Mouse (Mus musculus) E14TG2a.4 (cell line): Measurements from ENCODE around the gene Gli1.
"Not testable (repeated sequence)": the region's sequence is repeated elsewhere in the genome, so short reads cannot be mapped to it uniquely, and the experiment has no call there.

Source experiments
- H3K27me3 ChIP-seq: 2 replicates; pipeline ENCODE4 v1.6.1; 2014; ENCODE audit warnings: low read length, control low read depth; ENCODE audit not compliant: insufficient read depth
- H3K36me3 ChIP-seq: 2 replicates; pipeline ENCODE4 v1.6.1; 2014; ENCODE audit warnings: low read length, control low read depth; ENCODE audit not compliant: insufficient read depth
- H3K4me1 ChIP-seq: replicated peaks from 2 replicates; pipeline ENCODE4 v1.6.1; 2014; ENCODE audit warnings: low read depth, low read length, control low read depth
- H3K4me3 ChIP-seq: replicated peaks from 2 replicates; pipeline ENCODE4 v1.5.1; 2014; ENCODE audit warnings: mild to moderate bottlenecking, low read length
- H3K9me3 ChIP-seq: 2 replicates; pipeline ENCODE4 v1.6.1; 2014; ENCODE audit warnings: low read length, control low read depth
- CTCF ChIP-seq: conservative IDR thresholded peaks from 2 replicates; pipeline ENCODE4 v1.5.1; 2014; ENCODE audit warnings: low read length
- NANOG ChIP-seq: IDR thresholded peaks from 2 replicates; pipeline ENCODE4 v1.6.1; 2014; ENCODE audit warnings: borderline replicate concordance, low read length, mixed read lengths
- POU5F1 ChIP-seq: IDR thresholded peaks from 2 replicates; pipeline ENCODE4 v1.6.1; 2014; ENCODE audit warnings: low read length, borderline replicate concordance

Gli1 gene

DNA sequence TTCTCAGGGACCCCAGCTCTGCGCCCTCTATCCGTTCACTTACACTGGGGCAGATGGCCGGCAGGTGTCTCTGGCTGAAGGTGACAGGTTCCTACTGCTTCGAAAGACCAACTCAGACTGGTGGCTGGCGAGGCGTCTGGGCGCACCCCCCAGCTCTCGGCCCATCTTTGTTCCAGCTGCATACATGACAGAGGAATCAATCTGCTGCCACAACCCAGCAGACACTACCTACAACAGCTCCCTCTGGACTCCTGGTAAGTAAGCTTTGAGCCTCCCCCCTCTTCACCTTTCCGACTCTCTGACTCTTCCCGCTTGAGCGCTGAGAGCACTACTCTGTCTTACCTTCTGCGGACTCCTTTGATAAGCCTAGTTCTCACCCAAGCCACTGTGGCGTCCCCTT, 19.6 kb downstream of the Gli1 start:
- TF ChIP-seq POU5F1 (no peak), NANOG (no peak), CTCF (no peak)
- H3K4me1 ChIP-seq: peaks cover 58% of the 10 kb centered on the region

DNA sequence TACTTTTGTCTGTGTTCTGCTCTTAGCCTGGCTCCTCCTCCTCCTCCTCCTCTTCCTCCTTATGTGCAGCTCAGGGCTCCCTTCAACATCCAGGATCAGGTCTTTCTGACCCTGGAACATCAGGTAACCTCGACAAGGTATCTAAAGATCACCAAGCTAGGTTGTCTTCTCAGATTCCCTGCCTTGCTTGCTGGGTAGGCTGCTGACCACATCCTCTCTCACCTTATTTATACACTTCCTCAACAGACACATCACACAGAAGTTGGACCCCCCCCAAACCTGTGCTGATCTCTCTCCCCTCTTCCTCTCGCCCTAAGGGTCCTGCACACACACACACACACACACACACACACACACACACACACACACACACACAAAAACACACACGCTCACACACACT, 20.2 kb downstream of the Gli1 start, which contains the start of gene Arhgap9:
Gene Arhgap9 (plus strand): TSS at position 344 of the 400 bp plus-strand sequence.
- H3K27me3 ChIP-seq: peaks cover 48% of the 10 kb centered on the region
- peak within 1 kb of the TSS; percentile 49 for H3K4me3 ChIP-seq
- no peaks in the 10 kb centered on the region for H3K36me3 ChIP-seq
- H3K4me1 ChIP-seq: peaks cover 53% of the 10 kb centered on the region
- H3K9me3 ChIP-seq: no peaks in the 10 kb centered on the region
- TF ChIP-seq POU5F1 (no peak), NANOG (no peak), CTCF (no peak)

More for the DNA sequence above, 19.6 kb downstream of the Gli1 start:
- peak overlapping the region; percentile 49 for H3K4me3 ChIP-seq
- H3K36me3 ChIP-seq: no peaks in the 10 kb centered on the region
- H3K27me3 ChIP-seq: peaks cover 54% of the 10 kb centered on the region
- no peaks in the 10 kb centered on the region for H3K9me3 ChIP-seq

DNA sequence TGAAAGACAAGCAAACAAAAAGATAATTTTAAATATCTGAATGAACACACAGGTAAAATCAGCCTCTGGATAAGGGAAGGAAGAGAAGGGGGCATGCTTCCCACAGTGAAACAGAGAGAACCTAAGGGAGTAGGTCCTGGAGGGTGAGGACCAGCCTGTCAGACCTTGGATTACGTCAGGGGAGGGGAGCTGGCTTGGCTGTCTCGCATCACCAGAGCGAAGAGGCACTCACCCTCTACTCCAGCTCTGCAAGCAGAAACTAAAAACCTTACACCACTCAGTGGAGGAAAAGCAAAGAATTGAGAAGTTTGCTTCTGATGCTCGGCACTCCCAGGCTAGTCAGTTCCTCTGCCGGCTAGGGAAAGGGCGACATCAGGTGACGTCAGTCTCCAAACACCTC, 21.8 kb downstream of the Gli1 start:
- no peak overlapping the region for H3K4me3 ChIP-seq
- TF ChIP-seq CTCF (no peak), POU5F1 (no peak), NANOG (no peak)
- H3K27me3 ChIP-seq: peaks cover 31% of the 10 kb centered on the region
- H3K9me3 ChIP-seq: no peaks in the 10 kb centered on the region
- peaks cover 38% of the 10 kb centered on the region for H3K4me1 ChIP-seq
- H3K36me3 ChIP-seq: no peaks in the 10 kb centered on the region

DNA sequence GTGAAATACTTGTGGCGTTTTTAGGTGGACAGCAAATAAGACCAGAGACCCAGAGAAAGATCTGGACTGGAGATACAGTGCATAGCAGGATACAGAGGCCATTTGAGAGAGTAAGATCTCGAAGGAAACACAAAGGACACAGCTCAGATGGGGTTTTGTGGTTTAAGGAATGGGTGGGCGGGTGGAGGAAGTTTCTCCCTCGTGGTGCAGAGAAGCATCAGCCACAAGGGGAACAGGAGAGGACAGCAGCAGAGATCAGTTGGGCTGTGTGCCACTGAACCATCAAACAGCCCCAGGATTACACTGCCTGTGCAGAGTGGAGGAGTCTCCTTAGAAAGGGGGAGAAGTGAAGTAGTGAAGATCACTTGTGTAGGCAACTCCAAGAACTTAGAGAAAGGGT, 23.8 kb downstream of the Gli1 start:
- Histone ChIP-seq H3K4me1 (peaks cover 26% of the 10 kb centered on the region), H3K9me3 (no peaks in the 10 kb centered on the region), H3K27me3 (peaks cover 21% of the 10 kb centered on the region), H3K4me3 (no peak overlapping the region), H3K36me3 (no peaks in the 10 kb centered on the region)
- no peak for TF ChIP-seq NANOG

DNA sequence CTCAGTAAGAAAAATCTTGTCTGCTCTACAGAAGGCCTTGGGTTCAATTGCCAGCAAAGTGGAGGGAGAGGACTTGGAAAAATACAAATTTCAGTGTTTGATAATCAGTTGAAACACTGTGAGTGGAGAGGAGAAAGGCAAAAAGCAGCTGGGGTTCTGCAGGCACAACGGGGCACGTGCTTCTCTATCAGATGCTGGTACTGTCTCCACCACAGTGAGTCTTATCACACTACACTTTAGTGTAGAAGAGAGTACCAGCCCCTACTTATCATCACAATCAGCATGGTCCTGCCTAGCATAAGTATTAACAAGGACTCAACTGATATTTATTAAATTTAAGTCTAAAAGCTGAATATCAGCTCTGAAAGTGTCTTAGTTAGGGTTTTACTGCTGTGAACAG, 24.5 kb downstream of the Gli1 start:
- TF ChIP-seq NANOG: no peak
- no peak for TF ChIP-seq CTCF
- TF ChIP-seq POU5F1: no peak
- no peaks in the 10 kb centered on the region for H3K36me3 ChIP-seq
- H3K9me3 ChIP-seq: no peaks in the 10 kb centered on the region
- no peak overlapping the region for H3K4me3 ChIP-seq
- H3K4me1 ChIP-seq: peaks cover 24% of the 10 kb centered on the region
- H3K27me3 ChIP-seq: peaks cover 14% of the 10 kb centered on the region

DNA sequence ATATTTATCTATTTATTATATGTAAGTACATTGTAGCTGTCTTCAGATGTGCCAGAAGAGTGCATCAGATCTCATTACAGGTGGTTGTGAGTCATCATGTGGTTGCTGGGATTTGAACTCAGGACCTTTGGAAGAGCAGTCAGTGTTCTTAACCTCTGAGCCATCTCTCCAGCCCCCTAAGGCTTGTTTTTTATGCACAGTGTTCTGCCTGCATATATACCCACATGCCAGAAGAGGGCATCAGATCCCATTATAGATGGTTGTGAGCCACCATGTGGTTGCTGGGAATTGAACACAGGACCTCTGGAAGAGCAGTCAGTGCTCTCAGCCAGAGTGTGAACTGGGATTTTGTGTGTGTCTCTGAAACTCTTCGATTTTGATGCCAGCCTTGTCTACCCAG, 26.8 kb downstream of the Gli1 start:
- 0 out of 2 replicates have a peak, but pooled peaks have one; percentile 9 for TF ChIP-seq CTCF
- H3K9me3 ChIP-seq, H3K36me3 ChIP-seq, H3K4me3 ChIP-seq, H3K27me3 ChIP-seq: not testable (repeated sequence)
- H3K4me1 ChIP-seq: peaks cover 24% of the 10 kb centered on the region

DNA sequence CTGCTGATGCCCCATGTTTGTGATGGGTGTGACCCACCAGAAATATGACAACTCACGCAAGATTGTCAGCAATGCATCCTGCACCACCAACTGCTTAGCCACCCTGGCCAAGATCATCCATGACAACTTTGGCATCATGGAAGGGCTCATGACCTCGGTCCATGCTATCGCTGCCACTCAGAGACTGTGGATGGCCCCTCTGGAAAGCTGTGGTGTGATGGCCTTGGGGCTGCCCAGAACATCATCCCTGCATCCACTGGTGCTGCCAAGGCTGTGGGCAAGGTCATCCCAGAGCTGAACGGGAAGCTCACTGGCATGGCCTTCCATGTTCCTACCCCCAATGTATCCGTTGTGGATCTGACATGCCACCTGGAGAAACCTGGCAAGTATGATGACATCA, 28.3 kb downstream of the Gli1 start:
- peaks cover 30% of the 10 kb centered on the region for H3K4me1 ChIP-seq
- not testable (repeated sequence) for H3K27me3 ChIP-seq, H3K9me3 ChIP-seq, H3K4me3 ChIP-seq
- H3K36me3 ChIP-seq: peaks cover 19% of the 10 kb centered on the region

DNA sequence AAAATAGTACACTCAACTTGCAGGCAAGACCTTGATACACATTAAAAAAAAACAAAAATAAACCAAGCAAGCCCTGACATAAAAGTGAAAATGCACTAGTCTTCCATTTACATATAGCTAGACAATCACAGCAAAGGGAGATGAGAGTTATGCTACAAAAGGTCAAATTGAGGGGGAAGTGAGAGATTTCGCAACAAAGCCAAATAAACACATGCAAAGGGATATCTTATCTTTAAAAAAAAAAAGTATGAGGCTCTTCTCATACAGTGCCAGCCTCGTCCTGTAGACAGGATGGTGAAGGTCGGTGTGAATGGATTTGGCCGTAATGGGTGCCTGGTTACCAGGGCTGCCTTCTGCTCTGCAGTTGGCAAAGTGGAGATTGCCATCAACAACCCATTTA, 28.9 kb downstream of the Gli1 start:
- H3K27me3 ChIP-seq: no peaks in the 10 kb centered on the region

DNA sequence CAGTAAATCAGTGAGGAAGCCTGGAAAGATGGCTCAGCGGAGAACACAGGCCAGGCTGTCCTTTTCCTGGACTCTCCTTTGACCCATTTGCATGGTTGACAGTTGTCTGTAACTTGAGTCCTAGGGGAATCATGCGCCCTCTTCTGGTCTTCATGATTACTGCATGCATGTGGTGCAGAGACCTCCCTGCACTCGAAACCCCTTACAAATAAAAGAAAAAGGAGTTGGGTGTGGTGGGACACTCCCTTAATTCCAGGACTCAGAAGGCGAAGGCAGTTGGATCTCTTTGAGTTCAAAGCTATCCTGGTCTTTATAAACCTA, 29.5 kb downstream of the Gli1 start:
- no peaks in the 10 kb centered on the region for H3K27me3 ChIP-seq
- peaks cover 31% of the 10 kb centered on the region for H3K36me3 ChIP-seq
- H3K9me3 ChIP-seq: no peaks in the 10 kb centered on the region
- peak overlapping the region; percentile 89 for H3K4me3 ChIP-seq
- TF ChIP-seq NANOG (no peak), CTCF (peak; percentile 94), POU5F1 (no peak)
- peaks cover 36% of the 10 kb centered on the region for H3K4me1 ChIP-seq

More for the DNA sequence above, 28.9 kb downstream of the Gli1 start:
- Histone ChIP-seq H3K9me3 (no peaks in the 10 kb centered on the region), H3K36me3 (peaks cover 26% of the 10 kb centered on the region), H3K4me1 (peaks cover 36% of the 10 kb centered on the region), H3K4me3 (no peak overlapping the region)
- no peak for TF ChIP-seq NANOG
- no peak for TF ChIP-seq CTCF
- no peak for TF ChIP-seq POU5F1
